Mouse (Mus musculus) bone marrow, adult 2 months (tissue): ENCODE measurements around the gene Tubb2b. TPM values are rescaled to one million over a fixed set of nuclear protein-coding genes. Genes with fewer than 3 reads are reported as not detected.

ENCODE experiments used
- H3K27ac ChIP-seq: fragments of 200-500 bp; 2 replicates; pipeline ENCODE4 v1.5.1; 2012; ENCODE audit warnings: low read depth, mild to moderate bottlenecking, control low read depth, inconsistent platforms, low read length; ENCODE audit not compliant: control insufficient read depth, poor library complexity, insufficient read depth
- H3K4me1 ChIP-seq: fragments of 200-500 bp; 2 replicates; pipeline ENCODE4 v1.6.1; 2011; ENCODE audit warnings: low read length; ENCODE audit not compliant: control insufficient read depth, insufficient read depth
- H3K4me3 ChIP-seq: fragments of 200-500 bp; replicated peaks from 2 replicates; pipeline ENCODE3; 2011; ENCODE audit warnings: mild to moderate bottlenecking, low read depth, low read length, control low read depth; ENCODE audit not compliant: control insufficient read depth
- CTCF ChIP-seq: fragments of 200-500 bp; IDR thresholded peaks from 2 replicates; pipeline ENCODE4 v1.5.1; 2011; ENCODE audit warnings: low read length, control low read depth; ENCODE audit not compliant: control insufficient read depth, insufficient read depth
- POLR2A ChIP-seq: fragments of 200-500 bp; IDR thresholded peaks from 2 replicates; pipeline ENCODE4 v1.6.1; 2011; ENCODE audit warnings: low read depth, mild to moderate bottlenecking, control low read depth, low read length, borderline replicate concordance; ENCODE audit not compliant: control insufficient read depth
- WGBS: fragments of 180-500 bp; shearing (Covaris S2); methylation state at CpG from one replicate; pipeline ENCODE4 v1.1.7; 2018; 5-methylcytosine and 5-hydroxymethylcytosine counted together
- polyA plus RNA-seq: library from polyadenylated mRNA; stranded (reverse); fragments of >200 nt; gene quantifications from 2 replicates; pipeline ENCODE4 v1.2.4, GENCODE M21; 2011; ENCODE audit warnings: low replicate concordance; ENCODE audit not compliant: missing spikeins, insufficient read depth, insufficient read length

The Tubb2b gene
- polyA plus RNA-seq, 1 experiment, result 37.3 TPM

DNA sequence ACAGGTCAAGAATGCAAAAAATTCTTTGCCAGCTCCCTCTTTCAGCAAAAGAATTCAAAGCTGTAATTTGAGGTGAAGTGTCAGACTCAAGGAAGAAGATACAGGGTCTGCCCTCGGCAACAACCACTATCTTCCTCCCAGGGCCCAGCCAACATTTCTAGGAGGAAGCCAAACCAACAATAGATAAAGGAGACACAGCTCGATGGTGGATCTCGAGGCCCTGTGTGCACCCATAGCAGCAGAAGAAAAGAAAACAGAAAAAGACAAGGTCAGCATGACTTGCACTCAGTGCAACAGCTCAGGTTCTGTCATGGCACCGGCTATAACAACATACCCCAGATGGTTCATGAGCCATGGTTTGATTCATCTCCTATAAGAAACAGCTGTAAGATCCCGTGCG is 13.8 kb downstream of the Tubb2b start:
- Histone ChIP-seq H3K27ac (no peak overlapping the region), H3K4me3 (no peak overlapping the region), H3K4me1 (peaks cover 1% of the 10 kb centered on the region; the same call in 1 of the 2 replicates)
- TF ChIP-seq CTCF, result no peak
- TF ChIP-seq POLR2A, result no peak
- 71% methylated on average over 6 of the region's 6 CpGs for WGBS

DNA sequence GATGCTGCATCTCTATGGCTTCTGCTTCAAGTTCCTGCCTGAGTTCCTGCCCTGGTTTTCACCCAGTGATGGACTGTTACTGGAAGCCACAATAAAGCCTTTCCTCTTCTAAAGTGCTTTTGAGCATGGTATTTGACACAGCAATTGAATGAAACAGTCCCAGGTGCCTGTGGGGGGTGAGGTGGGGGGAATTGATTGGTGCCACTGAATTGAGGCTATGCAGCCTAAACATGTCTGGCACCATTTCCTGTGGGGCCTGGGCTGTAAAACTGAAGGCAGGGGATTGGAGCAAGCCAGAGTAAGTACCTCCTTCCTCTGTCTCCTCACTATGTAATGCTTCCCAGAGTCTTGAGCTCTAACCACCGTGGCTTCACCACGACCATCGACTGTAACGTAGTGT is 15.6 kb downstream of the Tubb2b start:
- 43% methylated on average over 4 of the region's 4 CpGs for WGBS

DNA sequence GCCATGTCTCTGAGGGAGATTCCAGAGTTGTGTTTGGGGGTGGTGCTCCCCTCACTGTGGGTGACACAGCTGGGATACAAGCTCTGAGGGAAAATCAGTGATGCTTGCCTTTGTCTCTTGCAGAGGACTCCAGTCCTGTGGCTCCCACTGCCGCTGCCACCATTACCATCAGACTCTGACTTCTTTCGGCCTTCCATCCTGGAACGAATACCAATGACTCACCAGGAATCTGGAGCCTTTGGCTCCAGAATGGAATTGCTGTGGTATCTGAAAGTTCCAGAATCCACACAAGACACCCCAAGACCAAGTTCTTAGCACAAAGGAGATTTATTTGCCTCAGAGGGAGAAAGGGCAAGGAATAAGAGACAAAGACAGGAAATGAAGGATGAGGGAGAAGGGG is 17.2 kb downstream of the Tubb2b start:
- 85% methylated on average over 3 of the region's 3 CpGs for WGBS
- Histone ChIP-seq H3K27ac (no peak overlapping the region), H3K4me1 (no peaks in the 10 kb centered on the region; the same call in 1 of the 2 replicates), H3K4me3 (no peak overlapping the region)
- TF ChIP-seq CTCF (no peak), POLR2A (no peak)

More for the DNA sequence above, 15.6 kb downstream of the Tubb2b start:
- TF ChIP-seq POLR2A, result no peak
- TF ChIP-seq CTCF, result no peak
- Histone ChIP-seq H3K4me1 (no peaks in the 10 kb centered on the region; the same call in 1 of the 2 replicates), H3K27ac (no peak overlapping the region), H3K4me3 (no peak overlapping the region)

DNA sequence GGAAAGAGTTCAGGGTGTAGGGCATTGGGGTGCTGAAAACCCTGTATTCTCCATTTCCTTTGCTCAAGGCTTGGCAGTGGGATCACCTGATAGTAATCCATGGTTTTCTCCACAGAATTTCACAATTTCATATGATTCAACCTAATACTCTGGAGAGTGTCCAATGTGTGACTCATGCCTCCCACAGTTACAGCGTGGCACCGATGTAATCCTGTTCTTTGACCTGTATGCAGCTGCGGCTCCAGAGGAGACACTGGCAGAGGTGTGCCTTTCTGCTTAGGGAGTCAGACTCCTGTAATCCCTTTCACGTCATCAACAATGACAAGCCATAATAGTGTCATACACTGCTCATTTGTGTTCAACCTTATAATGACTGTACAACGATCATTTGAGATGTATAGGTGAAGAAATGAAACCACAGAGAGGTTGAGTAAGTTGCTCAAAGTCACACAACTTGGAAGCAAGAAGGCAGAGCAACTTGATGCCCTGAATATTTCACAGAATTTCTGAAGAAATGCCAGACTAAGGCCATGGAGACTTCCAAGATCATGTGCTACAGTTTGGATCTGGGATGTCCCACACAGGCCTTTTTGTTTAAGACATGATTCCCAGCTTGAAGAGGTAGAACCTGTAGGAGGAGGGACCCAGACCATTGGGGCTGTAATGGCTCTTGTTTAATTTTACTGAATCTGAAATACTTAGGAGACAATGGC is 17.7 kb downstream of the Tubb2b start:
- WGBS, result 67% methylated on average over 5 of the region's 5 CpGs
- TF ChIP-seq CTCF, result no peak
- TF ChIP-seq POLR2A, result no peak
- H3K4me3 ChIP-seq, result no peak overlapping the region
- no peak overlapping the region for H3K27ac ChIP-seq
- H3K4me1 ChIP-seq, result no peaks in the 10 kb centered on the region; the same call in 1 of the 2 replicates

DNA sequence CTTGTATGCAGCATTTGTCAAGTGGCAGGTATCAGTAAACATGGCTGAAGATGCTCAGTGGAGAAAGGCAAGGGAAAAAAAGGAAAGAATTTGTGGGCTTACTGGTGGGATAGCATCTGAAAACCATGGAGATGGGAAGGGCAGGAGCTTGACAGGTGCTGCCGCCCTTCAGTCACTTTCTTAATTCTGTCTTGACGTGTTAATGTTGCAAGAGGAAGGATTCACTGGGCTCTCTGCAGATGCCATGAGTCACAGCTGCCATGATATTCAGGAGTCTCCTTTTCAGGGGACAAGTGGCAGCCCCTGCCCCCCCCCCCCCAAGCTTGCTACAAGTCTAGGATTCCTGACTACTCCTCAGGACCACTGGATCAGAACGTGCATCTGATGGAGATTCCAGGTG is 18.4 kb downstream of the Tubb2b start:
- Histone ChIP-seq H3K4me1 (no peaks in the 10 kb centered on the region; the same call in 1 of the 2 replicates), H3K27ac (no peak overlapping the region), H3K4me3 (no peak overlapping the region)
- 71% methylated on average over 3 of the region's 3 CpGs for WGBS
- TF ChIP-seq POLR2A (no peak), CTCF (no peak)

DNA sequence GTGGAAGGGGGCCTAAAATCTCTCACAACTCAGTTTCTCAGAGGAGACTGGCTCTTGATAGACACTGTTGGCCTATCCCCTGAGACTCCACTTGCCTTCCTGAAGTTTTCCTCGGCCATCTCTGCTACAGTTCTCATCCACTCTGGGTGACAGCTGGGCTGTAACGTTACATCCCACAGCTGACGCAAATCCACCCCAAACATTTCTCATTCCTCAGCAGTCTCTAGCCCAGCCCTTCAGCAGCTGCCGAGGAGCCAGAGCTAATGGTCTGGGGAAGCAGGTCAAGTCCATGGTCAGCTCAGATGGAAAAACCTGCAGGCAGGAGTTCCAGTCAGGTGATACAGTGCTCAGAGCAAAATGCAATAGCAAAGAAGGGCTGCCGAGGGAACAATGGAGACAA is 19.2 kb downstream of the Tubb2b start:
- Histone ChIP-seq H3K4me3 (no peak overlapping the region), H3K27ac (no peak overlapping the region), H3K4me1 (no peaks in the 10 kb centered on the region; the same call in 1 of the 2 replicates)
- WGBS, result 86% methylated on average over 5 of the region's 5 CpGs
- TF ChIP-seq CTCF (no peak), POLR2A (no peak)

DNA sequence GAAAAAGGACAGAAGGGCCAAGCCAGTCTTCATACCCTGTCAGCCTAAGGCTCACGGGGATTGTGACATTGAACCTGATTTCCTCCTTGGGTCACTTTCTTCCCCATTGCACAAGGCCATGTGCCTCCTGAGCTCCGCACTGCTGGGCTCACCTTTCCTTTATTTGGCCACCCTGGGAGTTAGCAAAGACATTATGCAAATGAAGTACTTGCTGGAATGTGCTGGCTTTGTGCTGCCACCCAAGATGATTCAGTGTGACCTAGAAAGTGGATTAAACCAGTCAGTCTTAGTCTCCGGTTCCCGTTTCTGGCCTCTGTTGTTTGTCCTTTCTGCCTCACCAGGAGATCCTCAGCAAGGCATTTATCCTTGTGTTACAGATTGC is 20.6 kb downstream of the Tubb2b start:
- TF ChIP-seq POLR2A, result no peak
- TF ChIP-seq CTCF, result no peak
- H3K4me3 ChIP-seq, result no peak overlapping the region
- H3K27ac ChIP-seq, result no peak overlapping the region
- WGBS, result 62% methylated on average over 4 of the region's 4 CpGs
- no peaks in the 10 kb centered on the region; the same call in 1 of the 2 replicates for H3K4me1 ChIP-seq

DNA sequence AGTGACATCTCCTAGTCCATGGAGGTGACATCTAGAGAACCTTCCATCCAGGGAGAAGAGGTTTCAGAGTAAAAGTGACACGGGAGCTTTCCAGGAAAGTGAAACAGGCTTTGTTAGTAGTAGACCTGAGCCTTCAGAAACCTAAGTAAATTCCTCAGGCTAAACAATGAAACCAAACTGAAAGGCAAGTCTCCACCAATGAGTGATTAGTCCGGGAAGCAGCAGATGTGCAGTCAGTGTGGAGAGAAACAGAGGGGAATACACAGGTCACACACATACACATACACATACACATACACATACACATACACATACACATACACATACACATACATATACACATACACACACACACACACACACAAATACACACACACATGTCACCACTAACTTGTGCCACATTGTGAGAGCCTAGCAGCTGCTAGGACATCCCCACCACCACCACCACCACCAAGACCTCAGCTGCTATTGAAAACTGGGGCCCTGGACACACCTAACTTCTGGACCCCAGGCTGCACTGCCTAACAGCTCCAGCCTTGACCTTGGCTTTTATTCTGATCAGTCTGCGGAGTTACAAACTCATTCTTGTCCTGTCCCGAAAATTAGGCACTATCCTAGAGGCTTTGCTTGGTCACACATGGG is 21.1 kb downstream of the Tubb2b start:
- no peaks in the 10 kb centered on the region; the same call in 1 of the 2 replicates for H3K4me1 ChIP-seq
- H3K27ac ChIP-seq, result no peak overlapping the region
- no peak for TF ChIP-seq CTCF
- TF ChIP-seq POLR2A, result no peak
- H3K4me3 ChIP-seq, result no peak overlapping the region
- WGBS, result 83% methylated on average over 4 of the region's 4 CpGs
